Mouse (Mus musculus) cerebellum, postnatal 14 days (tissue): ENCODE measurements around the gene Cabp2.
"Not testable (repeated sequence)": the region's sequence is repeated elsewhere in the genome, so short reads cannot be mapped to it uniquely, and the experiment has no call there.

Source experiments
- DNase-seq, 2 experiments: peaks; one replicate each; pipeline ENCODE4 v3.0.0; 2021; ENCODE audit warnings: mixed read lengths in 2 of 2

Gene Cabp2

DNA sequence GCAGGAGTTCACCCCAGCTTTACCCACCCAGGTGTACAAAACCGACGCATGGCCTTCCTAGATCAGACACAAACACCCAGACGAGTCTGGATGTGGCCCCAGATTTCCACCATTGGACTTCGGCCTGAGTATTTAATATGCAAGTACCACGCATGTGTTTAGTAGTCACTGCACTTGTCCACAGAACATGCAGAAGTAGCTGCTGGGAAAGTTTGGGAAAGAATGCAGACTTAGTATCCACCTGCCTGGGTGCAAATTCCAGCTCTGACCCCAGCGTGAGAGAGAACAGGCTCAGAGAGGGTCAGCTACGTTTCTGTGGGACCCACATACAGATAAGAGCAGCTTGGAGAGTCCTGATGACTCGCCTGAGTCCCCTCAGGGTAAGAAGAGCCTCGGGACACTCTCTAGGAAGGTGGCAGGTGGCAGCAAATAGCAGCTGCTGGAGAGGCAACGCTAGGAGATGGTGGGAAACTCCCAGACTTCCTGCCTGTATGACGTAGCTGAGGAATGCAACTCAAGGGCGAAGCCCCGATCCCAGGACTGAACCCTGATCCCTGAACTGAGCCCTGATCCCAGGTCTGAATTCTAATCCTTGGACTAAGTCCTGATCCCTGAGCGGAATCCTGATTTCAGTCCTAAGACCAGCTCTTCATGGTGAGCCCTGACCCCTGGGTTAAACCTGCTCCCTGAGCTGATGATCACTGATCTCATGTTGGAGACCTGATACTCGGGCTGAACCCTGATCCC, 25.3 kb upstream of the Cabp2 start:
- no peak for DNase-seq

DNA sequence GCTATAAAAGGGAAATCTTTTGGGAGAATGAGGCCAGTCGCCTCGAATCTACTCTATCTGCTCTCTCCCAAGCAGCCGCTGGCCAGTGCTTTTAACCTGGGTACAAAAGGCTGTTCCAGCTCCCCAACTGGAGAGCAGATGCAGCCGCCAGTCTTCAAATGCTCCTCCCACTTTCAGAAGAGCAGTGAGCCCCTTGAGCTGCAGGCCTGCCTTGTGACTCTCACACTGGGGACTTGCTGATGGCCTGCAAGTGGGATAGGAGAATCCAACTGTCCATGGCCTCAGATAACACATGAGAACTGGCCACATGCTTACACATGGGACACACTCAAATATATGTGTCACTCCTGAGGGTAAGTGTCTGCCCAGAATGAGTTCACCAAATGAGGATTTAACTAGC, 24.7 kb upstream of the Cabp2 start:
- no peak for DNase-seq

DNA sequence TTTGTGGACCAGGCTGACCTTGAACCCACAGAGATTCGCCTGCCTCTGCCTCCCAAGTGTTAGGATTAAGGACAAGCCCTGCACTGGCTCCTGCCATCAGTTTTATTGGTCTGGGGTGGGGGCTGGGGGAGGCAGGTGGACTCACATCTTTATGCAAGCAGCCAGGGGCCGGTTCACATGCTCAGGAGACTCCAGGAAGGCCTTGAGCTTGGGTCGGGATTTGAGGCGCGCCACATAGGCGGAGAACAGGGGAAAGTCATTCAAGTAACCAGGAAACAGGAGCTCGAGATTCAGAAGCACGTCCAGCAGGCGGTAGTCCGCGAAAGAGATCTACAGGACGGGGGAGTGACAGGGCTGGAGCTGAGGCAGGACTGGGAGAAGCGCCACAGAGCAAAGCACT, 24.0 kb upstream of the Cabp2 start:
- no peak for DNase-seq

DNA sequence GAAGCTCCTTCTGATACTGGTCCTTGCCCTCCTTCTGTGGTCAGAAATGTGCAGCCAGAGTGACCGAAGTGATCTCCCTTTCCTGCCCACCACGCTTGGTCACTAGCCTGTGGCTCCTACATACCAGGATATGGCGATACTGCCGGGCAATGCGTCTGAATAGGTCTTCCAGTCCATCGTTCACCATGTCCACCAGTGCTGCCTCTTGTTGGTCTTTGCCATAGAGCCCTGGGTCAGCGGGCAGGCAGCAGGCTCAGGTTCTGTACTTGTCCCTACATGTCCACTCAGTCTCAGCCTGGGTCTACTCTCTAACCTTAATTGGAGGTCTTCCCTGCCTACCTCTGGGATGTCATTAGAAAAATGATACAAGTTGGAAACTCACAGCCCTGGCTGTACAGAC, 23.4 kb upstream of the Cabp2 start:
- DNase-seq = no peak

DNA sequence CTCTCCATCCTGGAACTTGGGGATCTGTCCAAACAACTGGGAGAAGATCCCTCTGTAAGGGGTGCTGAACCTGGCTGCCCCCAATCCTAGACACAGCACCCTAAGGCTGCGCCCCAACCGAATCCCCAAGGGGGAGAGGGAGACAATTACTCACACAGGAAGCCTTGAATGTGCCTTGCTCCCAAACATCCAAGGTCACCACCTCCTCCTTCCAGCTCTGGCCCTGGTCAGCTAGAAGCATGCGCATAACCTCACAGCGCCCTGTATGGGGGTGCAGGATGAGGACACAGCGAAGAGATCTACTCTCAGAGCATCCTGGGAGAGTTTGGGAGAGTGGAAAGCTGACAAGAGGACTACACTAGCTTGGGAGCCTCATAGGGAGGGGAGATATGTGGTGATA, 22.8 kb upstream of the Cabp2 start:
- DNase-seq = no peak

DNA sequence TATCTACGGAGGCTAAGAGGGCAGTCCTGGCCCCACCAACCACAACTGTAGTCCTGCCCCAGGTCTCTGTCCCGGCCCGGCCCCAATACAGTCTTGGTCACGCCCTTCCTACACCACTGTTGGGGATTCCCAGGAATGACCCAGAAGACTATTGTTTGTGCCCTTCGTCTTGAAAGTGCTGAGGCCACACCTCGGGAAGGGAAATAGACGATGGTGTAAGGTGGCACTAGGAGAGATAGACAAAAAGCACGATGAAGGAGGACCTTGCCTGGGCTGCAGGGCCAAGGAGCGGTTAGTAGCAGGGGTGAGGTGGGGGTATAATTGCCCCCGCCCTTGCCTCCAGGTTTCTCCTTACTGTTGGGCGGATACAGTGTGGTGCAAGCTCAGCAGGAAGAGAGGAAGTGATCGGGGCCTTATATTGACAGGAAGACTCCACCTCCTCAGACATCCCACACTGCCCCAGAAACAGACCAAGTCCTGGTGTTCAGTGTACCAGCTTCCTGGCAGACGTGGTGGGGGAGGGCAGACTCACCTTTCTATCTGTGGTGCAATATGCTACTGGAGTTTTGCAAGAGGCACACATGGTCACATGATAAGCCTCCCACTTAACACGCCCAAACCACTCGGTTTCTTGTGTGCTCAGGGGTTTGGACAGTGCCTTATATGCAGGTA, 22.2 kb upstream of the Cabp2 start, which contains the start of gene Gstp3:
TSS of gene Gstp3 (minus strand) at position 501 of the 672 bp plus-strand sequence.
- no peak for DNase-seq

DNA sequence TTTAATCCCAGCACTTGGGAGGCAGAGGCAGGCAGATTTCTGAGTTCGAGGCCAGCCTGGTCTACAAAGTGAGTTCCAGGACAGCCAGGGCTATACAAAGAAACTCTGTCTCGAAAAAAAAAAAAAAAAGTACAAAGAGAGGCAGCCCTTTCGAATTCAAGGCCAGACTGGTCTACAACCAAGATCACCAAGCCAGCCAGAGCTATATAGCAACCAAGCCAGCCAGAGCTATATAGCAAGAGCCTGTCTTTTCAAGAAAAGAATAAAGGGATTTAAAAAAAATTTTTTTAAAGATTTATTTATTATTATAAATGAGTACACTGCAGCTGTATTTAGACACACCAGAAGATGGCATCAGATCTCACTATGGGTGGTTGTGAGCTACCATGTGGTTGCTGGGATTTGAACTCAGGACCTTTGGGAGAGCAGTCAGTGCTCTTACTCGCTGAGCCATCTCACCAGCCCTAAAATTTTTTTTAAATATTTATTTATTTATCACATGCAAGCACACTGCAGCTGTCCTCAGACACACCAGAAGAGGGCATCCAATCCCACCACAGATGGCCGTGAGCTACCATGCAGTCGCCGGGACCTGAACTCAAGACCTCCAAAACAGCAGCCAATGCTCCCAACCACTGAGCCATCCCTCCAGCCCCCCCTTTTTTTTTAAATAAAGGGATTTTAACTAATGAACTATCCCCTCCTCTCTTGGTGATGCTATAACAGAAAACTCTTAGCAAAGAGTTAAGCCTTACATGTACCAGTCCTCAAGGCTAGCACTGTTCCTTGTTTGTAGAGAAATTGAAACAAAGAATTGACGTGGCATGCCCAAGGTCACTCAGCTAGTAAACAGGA, 21.1 kb upstream of the Cabp2 start:
- DNase-seq = not testable (repeated sequence)

DNA sequence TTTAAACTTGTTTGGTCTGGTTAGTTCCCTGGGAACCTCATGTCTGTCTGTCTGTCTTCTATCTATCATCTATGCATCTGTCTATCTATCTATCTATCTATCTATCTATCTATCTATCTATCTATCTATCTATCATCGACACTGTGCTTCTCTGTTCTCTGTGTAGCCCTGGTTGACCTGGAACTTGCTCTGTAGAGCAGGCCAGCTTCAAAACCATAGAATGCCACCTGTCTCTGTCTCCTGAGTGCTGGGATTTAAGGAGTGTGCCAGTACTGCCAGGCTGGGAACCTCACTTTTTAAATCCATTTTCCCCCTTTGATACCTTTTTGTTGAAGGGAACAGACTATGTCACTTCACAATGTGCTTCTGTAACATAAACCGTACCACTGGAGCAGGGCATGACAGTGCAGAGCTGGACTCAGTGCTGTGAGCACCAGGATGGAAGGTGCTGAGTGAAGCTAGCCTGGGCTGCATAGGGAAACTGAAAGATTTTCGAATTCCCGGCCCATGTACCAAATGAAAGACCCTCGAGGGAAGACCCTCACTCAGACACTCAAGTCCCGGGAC, 20.4 kb upstream of the Cabp2 start:
- DNase-seq = no peak

DNA sequence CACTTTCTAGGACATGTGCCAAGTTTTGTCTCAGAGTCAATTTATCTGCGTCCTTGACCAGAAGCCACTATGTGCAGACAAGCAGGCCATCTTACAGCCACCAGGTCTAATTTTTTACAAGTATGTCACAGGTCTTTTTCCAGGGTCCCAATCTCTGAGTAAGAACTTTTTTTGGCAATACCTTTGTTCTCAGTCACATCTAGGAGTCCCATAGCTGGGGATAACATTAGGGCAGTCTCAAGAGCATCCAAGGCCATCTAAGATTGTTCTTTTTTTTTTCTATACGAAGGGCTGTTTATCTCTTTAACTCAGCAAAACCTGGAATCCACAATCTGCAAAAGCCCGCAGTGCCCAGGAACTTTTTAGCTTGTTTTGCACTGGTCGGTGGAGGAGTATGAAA, 18.0 kb upstream of the Cabp2 start:
- not testable (repeated sequence) for DNase-seq

DNA sequence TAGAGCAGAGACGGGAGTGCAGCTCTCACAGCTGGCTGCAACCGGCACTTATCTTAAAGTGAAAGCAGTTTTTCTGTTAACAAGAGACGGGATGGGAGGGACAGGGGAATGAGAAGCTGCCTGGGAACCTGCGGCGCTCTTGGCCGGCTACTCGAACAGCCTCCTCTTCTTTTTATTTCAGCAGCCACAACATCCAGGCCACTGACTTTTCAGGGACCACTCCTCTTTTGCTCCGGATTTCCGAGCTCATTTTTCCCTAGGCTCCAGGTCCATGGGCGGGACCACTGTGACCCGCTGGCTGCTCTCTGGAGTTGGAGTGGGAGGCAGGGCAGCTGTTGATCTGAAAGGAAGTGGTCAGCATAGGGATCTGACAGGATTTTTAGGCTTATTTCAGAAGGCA, 16.9 kb upstream of the Cabp2 start:
- not testable (repeated sequence) for DNase-seq

DNA sequence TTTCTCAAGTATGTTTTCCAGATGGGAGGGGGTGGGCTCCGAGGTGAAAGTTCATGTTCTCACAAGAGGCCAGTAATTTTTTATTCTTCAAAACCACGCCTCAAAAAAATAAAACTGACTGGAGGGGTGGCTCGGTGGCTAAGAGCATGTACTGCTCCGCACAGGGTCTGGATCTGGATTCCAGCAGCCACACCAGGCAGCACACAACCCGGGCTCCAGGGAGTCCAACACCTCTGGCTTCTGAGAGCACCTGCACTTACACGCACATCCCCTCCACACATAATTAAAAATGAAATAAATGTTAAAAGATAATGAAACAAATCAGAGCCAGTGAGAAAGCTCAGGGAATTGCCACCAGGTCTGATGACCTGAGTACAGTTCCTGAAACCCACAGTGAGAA, 15.1 kb upstream of the Cabp2 start:
- no peak for DNase-seq

DNA sequence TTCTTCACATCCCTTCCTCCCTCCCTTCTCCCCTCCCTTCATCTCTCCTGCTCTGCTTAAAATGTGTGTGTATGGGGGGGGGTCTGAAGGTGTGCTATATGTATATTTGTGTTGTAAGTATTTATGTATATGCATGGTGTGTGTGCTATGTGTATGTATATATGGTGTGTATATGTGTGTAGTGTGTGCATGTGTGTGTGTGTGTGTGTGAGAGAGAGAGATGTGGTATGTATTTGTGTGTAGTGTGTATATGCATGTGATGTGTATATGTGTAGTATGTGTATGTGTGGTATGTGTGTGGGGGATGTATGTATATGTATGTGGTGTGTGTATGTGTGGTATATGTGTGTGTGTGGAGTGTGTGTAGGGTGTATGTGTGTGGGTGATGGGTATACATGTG, 14.5 kb upstream of the Cabp2 start:
- no peak for DNase-seq

DNA sequence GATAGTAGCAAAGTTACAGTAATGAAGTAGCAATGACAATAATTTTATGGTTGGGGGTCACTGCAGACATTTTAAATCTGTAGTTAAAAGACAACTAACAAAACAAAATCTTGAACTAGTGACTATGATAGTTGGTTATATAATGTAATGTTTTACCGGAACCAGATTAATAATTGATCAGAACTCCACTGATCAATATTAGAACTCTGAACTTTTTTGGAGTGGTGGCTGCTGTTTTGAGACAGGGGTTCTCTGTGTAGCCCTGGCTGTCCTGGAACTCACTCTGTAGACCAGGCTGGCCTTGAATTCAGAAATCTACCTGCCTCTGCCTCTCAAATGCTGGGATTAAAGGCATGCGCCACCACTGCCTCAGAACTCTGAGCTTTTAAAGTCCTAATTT, 13.1 kb upstream of the Cabp2 start:
- not testable (repeated sequence) for DNase-seq

DNA sequence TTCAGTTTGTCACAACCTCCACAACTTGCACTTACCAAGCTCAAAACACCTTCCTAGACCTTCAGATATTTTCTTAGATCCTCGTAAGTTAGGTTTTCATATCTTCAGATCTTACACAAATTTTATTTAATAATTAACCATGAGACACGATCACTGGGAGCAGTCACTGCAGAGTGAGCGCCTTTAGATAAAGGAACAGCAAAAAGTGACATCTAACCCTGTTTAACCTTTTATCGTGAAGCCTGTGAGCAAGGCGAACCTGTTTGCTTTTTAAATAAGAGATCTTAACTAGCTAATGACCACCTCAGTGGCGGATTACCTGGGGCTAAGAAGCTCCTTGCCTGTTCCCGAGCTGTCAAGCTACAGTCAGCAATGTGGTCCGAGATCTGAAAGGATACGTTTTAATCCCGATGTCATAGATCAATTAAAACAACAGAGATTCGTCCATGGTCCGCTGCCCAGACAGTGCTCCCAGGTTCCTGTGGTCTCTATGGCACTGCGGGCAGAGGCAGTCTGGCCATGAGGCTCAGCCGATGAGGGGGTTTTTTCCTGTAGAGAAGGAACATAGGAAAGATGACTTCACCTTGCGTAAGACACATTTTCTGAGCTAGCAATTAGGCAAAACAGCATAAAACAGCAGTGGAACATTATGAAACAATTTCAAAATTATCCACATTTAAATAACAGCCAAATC, 12.5 kb upstream of the Cabp2 start:
- no peak for DNase-seq

DNA sequence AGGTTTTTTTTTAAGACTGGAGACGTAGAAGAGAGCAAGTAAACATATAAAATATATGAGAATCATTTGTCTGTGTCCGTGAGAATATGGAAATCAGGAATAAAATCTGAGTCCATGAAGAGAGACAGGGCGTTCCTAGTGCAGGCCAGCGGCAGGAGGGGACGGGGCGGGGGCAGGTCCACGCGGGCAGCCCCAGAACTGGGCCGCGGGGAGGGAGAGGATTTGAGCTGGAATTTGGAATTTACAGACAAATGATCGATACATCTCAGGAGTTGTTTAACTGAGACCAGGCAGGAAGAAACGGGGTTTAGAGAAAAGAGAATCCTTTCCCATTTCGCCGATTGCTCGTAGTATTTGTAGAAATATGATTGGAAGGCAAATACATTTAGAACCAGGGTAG, 11.1 kb upstream of the Cabp2 start:
- DNase-seq = no peak

DNA sequence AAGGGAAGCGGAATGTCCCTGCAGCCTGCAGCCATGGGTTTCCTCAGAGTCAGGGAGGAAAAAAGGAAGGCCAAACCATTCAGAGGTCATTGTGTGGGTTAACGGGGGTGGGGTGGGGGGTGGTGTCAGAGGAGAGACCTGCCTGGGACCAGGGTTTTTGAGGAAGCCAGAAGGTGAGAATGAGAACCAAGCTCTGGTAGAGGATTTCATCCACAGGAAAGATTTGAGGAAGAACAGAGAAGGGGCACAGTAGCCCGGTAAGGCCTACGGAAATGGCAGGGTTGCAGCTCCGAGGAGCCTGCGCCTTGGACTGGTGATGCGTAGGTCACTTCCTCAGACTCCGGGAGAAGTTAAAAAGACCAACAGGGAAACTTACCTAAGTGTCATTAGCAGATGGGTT, 10.6 kb upstream of the Cabp2 start:
- no peak for DNase-seq

DNA sequence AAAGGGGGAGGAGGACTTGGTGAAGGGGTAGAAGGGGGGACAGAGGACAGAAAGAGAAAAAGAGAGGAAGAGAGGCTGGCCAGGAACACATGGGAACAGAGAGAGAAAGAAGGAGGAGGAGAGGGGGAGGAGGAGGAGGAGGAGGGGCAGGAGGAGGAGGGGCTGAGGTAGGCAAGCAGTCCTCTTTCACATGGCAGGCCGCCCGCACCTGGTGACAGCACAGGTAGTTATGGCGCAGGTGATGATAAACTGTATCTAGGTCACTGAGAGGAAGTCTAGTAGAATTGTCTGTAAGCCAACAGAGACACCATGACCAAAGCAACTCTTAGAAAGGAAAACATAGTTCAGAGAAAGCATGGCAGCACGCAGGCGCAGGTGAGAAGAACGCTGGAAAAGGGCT, 10.0 kb upstream of the Cabp2 start:
- DNase-seq = peak; percentile 52 to 59

DNA sequence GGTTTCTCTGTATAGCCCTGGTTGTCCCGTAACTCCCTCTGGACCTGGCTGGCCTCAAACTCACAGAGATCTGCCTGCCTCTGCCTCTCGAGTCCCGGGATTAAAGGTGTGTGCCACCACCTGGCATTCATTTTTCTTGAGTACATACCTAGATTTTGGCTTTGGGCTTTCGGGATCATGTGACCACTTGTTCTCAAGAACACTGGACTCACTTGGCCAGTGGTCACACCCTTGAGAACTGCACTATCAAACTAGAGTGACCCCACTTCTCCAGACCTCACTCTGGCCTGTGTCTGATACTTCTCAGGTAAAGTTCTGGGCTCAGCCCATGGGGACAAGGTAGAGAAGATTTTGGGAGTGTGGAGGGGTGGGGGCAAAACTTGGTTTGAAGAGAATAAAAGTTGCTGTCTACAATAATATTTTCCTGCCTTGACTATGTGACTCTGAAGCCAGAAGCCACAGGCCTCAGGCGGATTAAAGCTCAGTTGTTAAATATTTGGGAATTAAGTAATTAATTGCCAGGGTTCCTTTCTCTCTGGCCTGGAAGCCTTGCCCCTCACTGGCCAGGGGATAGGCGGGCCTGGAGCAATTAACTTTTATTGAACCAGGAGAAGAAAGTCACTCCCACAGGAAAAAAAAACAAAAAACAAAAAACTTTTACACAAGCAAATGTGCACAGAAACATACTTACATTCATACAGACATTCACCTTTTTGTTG, 8.5 kb upstream of the Cabp2 start:
- no peak for DNase-seq

DNA sequence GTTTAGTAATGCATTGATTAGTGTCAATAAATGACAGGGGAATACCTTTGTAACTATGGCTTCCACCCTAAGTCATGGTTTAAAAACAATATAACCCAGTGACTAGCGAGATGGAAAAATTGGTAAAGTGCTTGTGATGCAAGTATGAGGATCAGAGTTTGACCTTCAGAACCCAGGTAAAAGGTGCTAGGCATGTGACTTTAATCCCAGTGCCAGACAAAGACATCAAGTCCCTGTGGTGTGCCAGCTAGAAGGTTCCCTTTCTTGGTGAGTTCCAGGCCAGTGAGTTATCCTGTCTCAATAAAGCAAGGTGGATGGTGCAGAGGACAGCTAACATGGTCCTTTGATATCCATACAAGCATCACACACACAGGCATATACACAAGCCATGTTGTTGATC, 5.8 kb upstream of the Cabp2 start:
- DNase-seq = no peak

DNA sequence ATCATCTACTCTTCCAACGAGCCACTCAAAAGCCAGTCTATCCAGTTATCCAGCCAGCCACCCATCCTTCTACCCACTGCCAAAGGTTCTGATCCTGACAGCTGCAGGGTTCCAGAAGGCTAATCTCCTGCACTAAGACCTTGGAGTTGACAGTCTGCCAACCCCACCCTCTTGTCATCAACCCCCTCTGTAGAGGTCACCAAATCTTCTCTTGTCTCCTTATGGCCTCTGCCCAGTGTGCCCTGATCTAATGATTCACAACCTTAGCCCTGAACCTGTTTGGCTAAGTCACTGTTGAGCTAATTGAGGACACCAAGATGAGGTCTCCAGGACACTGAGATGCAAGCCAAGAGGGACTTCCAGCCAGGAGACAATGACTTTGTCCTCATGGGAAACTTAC, 1.8 kb upstream of the Cabp2 start:
- peak in 1 of 2 experiments; percentile 33 for DNase-seq

DNA sequence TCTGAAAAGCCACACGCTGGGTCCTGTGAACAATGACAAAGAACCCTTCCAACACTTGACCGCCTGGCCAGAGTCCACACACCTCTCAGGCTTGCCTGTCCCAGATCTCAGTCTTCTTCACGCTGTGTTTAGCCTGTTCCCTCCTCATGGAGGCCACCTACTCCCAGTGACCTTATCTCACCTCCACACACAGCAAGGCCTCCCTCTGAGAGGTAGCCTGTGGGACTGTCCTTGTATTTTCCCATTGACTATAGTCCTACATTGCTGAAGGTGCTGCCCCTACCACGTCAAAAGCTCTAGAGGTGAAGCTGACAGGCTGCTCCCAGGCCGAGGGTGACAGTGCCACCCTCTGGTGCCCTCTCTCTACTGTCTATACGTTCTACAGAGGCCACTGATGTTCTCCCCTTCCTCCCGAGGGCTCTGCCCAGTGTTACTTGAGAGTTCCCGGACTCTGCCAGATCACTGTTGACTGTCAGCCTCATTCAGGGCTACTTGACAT, 818 bp upstream of the Cabp2 start:
- DNase-seq = peak; percentile 80 to 82
